Mouse (Mus musculus) adrenal gland, postnatal 25 days (tissue): ENCODE measurements at regions not wholly inside any gene's neighbourhood (a gene's known extent, or its start where the extent isn't known, plus 50 kb on each side); places are given as distances from the start of the nearest gene placed in this dataset.

Experiments used
- DNase-seq: peaks from one replicate; pipeline ENCODE4 v3.0.0; 2021; ENCODE audit warnings: mixed read lengths

DNA sequence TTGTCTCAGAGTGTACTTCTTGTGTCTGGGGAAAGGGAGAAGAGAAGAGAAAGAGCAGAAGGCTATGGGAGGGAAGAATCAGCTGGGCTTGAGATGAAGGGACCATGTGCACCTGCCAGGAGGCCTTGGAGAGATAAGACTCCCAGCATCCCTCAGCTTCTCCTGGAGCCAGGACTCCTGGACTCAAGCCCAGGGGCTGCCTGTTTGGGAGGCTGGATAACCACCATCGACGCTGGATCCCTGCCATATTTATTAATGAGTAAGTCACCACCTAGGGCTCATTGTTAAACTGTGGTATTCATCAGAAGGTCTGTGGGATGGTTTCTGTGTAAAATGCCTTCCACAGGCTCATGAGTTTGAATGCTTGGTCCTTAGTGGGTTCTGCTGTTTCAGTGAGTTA lies 240.7 kb downstream of the Rps15a start:
- no peak for DNase-seq

GRCm38 (mm10) chr7:117859419-117859818 lies 256.6 kb downstream of the Rps15a start:
- no peak for DNase-seq

DNA sequence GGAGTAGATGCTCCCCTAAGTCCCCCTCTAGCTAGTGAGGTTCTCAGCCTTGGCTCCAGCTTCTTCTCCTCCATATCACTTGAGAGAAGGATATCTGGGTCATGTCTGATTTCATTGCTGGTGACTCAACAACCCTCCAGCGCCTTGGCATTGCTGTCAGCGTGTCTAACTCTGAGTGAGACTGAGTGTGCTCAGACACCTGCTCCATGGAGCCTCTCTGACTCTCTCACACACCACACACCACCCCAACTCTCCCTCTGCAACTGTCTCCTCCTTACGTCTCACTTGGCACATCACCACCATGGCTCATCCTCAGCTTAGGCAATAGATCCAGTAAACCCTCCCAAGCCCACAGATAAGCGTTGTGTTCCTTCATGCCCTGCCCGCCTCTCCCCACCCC lies 260.0 kb downstream of the Rps15a start:
- DNase-seq = no peak

DNA sequence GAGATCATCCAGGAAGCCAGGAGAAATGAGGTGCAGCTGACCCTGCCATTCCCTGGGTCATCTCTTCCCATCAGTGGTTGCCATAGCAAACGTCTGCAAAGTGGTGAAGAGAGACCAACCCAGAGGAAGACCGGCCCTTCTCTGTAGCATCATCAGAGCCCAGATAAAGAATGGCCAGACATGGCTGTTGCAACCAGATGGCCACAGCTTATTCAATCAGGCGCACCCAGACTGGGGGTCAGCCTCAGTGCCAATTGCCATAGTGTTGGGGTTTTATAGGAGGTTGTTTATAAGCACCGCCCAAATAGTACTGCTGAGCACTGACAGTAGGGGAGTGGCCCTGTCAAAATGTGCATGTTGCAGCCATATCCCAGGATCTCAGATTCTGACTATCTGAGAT lies 262.3 kb downstream of the Rps15a start:
- no peak for DNase-seq

- DNase-seq = no peak
Observed at GRCm38 (mm10) chr7:117852866-117853265, 263.1 kb downstream of the Rps15a start.

DNA sequence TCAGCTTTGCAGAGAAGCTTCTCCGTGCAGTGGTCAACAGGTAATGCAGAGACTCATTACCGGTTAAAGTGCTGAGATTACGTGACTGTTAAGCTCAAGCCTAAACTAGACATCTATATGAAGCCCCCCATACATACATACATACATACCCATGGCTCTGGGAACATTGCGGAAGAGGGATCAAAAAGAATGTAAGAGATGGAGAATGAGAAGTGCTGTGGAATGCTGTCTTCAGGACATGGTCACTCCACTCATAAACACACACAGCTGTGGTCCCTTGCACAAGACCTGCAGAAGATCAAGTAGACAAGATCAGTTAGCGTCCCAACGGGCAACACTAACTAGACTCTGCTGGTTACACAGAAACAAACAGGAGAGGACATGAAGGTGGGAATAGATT lies 265.2 kb downstream of the Rps15a start:
- no peak for DNase-seq

DNA sequence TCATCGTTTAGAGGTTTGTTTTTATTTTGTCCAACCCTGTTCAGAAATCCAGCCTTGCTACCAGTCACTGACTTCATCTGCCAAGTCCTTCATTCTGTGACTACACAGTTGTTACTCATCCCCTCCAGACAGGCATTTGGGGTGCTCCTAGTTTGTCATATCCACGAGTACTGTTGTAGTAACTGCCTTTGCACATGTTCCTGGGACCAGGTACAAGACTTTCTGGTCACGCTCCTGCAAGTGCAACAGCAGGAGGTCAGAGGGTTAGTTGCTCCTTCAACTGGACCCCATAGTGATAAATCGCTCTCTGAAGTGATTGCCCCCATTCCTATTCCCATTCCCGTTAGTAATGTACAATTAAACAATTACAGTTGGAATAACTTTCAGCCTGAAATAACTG lies 269.9 kb downstream of the Rps15a start:
- DNase-seq = no peak

GRCm38 (mm10) chr7:117842780-117843179 lies 273.2 kb downstream of the Rps15a start:
- no peak for DNase-seq

DNA sequence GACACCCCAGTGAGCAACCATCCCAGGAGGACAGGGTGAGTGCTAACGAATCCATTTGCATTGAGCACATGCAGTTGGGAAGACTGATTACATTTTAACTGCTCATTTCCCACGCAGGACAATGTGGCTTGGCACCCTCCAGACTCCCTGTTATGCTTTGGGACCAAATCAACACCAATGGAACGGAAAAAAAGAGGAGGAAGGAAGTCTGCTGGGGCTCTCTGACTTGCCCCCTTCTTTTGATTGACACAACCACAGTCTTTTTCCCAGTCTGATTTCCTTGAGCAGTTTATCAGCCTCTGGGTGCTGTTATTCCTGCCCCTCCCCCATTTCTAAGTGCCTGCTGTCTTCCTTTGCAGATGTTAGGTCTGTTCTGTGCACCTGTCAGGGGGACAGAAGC lies 321.0 kb downstream of the Rps15a start:
- DNase-seq = no peak

DNA sequence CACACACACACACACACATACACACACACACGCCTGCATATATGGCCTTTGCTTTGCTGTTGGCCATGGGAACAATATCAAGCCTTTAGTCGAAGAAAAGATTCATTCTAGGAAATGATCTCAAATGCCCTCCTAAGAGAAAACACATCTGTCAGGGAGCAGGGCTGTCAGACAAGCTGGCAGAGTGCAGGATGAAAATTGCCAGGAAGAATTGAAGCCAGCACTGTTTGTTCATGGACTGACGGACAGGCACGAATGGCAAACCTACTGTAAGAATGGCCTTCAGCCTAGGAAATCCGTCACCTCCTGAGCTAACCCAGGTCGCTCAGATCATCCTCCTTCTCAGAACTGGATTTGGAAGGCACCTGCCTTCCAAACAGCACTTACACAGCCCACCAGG lies 322.0 kb downstream of the Rps15a start:
- no peak for DNase-seq

GRCm38 (mm10) chr7:117792456-117792855 lies 323.5 kb downstream of the Rps15a start:
- DNase-seq = no peak

DNA sequence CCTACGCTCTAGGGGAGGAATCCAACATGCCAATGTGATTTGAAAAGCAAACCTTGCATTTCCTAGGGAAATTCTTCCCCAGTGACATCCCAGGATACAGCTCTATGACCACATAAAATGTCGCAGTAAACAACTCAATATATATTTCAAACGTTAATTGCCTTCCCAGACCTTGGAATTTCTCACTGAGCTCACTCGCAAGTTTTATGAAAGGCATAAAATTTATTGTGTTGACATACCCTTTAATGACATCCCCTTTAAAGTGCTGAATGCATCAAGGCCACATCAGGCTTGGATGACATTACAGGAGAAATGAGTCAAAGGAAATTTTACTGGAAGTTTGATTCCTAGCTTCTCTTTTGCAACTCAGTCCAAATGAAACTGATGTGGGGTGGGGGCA lies 337.0 kb downstream of the Rps15a start:
- no peak for DNase-seq

- no peak for DNase-seq
Observed at GRCm38 (mm10) chr7:117777921-117778320, 338.1 kb downstream of the Rps15a start.

DNA sequence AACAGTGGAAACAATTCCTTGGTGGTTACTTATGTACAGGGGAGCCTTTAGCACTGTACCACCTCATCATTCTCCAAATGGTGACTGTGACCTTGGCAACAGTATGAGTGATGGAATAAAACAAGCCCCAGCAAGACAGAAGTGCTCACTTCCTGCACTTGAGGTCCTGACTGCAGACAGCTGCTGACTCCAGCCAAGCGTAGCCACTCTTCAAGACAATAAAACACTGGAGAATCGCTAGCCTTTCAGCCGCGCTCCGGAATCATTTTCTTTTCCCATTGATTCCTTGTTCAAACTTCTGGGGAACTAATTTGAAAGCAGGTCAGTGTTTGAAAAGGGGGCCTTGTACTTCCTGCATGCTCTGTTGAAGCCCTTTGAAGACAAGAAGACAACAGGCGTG lies 344.2 kb downstream of the Rps15a start:
- DNase-seq = no peak

- no peak for DNase-seq
Observed at GRCm38 (mm10) chr7:117759506-117759905, 356.5 kb downstream of the Rps15a start.

- DNase-seq = no peak
Observed at GRCm38 (mm10) chr7:117757033-117757432, 359.0 kb downstream of the Rps15a start.

DNA sequence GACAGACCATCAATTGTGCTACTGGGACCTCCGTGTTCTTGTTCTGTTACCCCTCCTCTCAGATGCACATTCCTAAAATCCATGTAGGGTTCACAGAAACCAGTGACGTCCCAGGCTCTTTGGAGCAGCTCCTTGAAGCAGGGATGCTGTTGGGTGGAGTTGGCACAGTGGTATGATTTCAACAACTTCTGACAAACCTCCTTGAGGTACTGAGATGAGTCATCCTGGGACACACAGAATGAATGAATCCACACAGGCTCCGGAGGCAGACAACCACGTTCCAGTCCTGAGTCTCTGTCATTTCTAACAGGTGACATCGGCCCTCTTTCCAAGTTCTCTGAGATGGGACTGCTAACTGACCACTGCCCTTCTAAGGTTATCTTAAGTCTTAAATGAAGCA lies 360.2 kb downstream of the Rps15a start:
- no peak for DNase-seq

DNA sequence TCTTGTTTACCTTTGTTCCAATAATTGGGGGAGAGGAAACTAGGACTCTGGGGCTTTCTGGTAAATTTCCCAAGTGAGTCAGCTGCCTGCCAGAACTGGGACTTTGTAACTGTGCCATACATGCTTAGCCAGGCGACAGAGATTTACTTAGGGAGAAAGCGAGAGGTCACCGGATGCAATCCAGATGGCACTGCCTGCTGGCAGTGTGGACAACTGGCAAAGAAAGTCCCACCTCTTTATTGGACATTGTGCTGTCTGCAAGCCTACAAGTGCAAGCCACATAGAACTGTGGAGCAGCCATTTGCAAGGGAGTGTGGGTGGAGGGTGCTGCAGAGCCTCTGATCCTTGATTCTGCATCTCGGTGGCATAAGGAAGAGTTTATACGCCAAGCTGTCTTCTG lies 362.7 kb downstream of the Rps15a start:
- peak; percentile 27 for DNase-seq

DNA sequence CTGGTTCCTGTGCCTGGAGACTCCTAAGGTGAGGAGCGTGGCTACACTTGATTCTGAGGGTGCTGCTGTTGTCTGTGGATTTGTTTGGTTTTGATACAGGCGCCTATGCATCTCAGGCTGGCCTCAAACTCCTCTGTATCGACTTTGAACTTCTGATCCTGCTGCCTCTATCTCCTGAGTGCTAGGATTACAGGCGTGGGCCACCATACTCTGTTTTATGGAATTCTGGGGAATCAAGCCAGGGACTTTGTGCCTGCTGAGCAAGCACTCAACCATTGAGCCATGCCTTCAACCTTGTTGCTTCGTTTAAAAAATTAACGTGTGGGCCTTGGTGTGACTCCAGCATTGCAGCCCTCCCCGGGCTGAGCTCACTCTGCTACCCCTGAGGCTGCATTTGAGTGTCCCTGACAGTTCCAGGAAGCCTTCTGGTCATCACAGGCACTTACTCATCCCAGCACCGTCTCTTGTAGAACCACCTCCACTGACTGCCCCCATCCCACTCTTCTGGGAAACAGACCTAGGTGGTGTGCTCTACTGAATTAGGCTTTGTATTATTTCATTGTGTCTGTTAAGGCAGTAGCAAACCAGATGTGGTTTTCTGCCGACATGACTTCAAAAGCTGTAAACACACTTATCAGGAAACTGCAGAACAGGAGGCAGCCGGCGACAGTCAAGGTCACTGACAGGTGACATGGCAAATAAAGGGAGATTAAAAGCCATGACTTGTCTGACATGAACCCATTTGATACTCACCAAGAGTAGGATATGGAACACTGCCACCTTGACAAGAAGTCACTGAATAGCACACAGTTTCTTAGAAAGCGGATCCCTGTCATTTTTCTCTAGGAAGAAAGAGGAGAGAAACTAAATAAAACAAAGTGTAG lies 363.4 kb downstream of the Rps15a start:
- no peak for DNase-seq

GRCm38 (mm10) chr7:117747991-117748390 lies 367.2 kb downstream of the Xylt1 start:
- DNase-seq = no peak

DNA sequence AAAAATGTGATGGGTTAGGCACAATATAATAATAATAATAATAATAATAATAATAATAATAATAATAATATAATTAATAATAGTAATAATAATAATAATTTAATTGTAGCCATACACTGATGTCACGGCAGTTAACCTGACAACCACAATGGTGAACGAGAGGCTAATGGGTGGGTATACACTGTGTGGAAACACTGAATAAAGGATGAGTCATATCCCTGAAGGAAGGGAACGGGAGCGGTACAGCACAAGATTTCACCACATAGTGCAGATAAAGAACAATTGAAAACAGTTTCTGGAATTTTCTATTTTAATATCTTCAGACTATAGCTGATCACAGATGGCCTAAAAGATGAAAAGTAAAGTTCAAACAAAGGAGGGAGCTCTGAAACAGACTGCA lies 365.6 kb downstream of the Xylt1 start:
- DNase-seq = no peak

DNA sequence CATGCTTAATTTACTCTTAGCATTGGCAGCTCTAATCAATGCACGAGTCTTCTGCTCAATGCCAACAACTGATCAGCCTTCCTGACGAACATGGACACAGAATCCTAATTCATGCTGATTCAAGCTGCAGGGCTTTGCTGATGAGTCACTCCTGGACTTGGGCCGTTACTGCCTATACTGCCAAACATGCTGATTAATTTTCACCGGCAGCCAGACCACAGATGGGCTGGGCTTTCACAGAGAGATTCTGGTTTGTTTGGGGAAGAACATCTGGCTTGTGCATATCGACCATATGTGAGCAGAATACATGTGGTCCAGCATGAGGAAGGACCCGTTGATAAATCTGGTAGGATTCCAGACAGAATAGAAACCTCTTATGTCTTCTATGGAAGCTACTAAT lies 358.9 kb downstream of the Xylt1 start:
- DNase-seq = no peak

DNA sequence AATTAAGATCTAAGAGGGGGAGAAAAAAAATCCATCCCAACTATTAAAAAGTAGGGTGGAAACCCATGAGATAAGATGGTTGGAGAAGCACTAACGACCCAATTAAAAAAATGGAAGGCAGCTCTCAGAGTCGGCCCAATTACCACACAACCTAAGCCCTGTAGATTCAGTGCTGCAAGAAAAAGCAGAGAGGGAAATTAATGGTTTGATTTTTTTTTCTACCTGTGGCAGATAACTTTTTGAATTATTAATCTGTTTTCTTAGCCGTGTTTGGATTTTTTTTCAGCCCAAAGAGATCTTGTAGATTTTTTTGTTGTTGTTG lies 354.9 kb downstream of the Xylt1 start:
- no peak for DNase-seq

DNA sequence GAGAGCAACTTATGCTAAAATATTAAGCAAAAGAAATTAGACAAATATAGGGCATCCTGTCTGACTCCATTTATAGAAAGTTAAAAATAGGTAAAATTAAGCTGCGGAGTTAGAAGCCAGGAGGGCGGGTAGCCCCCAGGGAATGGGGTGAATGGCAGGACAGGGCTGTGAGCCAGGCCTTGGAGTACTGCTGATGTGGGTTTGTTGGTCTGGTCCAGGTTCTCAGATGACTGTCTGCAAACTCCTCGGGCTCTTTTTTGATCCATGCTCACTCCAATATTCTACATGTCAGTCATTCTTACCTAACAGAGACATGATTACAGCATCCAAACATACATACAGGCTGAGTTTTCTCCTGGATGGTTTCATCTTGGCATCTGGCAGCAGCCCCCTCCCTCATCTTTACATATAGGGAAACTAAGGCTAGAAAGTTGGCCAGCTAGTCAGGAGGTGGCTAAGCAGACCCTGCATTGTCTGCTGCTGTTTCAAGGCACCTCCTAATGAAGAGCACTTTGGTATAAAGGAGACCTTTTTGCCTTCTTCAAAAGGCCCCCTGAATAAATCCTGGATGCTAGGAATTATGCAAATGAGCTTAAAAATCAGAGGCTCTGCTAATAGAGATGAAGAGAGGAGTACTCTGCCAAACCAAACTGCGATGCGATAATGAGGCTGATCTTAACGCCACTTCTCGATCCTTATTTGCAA lies 354.4 kb downstream of the Xylt1 start:
- no peak for DNase-seq
